Mouse (Mus musculus) frontal cortex, postnatal 10 days (tissue): ENCODE data around the gene Hopx.
A peak's percentile ranks its signal among the peaks of the same experiment; 100 is the strongest.
"Not testable (repeated sequence)": the region's sequence is repeated elsewhere in the genome, so short reads cannot be mapped to it uniquely, and the experiment has no call there.

Experiments
- DNase-seq, 2 experiments: peaks; one replicate each; pipeline ENCODE4 v3.0.0; 2022; ENCODE audit warnings: low spot score in 2 of 2, mixed read lengths in 1 of 2

Hopx gene

GRCm38 (mm10) chr5:77100691-77101090, 14.2 kb downstream of the Hopx start:
- DNase-seq: no peak

GRCm38 (mm10) chr5:77099997-77100380, 14.9 kb downstream of the Hopx start:
- DNase-seq: no peak

DNA sequence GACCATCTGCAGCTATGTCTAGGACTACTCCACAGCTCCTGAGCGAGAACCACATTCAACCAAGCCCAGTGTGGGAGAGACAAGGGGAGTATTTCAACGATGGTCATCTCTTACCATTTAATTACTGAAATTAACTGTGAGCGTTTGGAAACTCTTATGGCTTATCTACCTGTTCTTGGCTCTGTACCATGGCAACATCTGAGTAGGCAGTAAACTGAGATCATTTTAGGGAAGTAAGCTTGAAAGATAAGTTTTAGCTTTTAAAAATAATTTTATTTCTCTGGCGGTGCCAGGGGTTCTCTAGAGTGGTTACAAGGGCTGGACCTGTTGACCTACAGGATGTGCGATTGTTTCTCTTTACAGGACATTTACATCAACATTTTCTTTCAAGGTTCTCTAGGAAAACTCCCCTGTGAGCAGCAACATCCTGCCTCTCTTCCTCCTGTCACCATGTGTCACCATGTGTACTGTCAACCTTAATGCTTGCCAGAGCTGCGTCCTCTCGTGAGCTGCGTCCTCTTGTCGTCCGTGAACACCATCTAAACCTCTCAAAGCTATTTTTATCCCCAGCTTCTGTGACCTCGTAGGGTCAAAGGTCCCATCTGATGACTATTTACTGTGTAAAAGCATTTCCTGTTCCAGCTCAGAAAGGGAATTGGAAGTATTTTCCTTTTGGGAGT, 15.5 kb downstream of the Hopx start:
- DNase-seq: no peak

DNA sequence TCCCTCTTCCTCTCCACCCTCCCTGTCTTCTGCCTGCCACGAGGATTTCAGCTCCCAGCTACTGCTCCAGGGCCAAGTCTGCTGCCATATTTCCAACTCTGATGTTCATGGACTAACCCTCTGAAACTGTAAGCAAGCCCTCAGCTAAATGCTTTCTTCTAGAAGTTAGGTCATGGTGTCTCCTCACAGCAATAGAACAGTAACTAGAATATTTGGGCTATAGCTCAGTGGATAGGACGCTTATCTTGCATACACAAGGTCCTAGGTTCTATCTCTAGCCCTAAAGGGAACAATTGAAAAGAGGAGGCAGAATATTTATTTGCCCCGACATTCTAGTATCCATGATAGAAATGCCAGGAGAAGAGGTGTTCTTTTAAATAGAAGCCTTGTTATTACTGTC, 16.0 kb downstream of the Hopx start:
- DNase-seq: no peak

- no peak for DNase-seq
Measured at GRCm38 (mm10) chr5:77097686-77098085, 17.2 kb downstream of the Hopx start.

DNA sequence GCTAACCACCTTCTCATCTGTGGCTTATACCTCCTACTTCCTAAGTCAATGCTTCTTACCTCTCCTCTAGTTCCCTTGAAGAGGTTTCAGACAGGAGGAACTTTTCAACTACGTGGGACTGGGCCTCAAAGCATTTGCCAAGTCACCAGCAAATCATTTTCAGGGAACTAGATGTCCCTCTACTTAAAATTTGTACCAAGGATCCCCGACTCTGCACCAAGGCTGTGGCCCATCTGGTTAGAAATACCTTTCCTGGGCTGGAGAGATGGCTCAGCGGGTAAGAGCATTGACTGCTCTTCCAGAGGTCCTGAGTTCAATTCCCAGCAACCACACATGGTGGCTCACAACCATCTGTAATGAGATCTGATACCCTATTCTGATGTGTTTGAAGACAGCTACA, 18.7 kb downstream of the Hopx start:
- DNase-seq: not testable (repeated sequence)

- DNase-seq: peak; percentile 31 to 50
Measured at GRCm38 (mm10) chr5:77094510-77095491, 20.1 kb downstream of the Hopx start.

GRCm38 (mm10) chr5:77093961-77094360, 21.0 kb downstream of the Hopx start:
- DNase-seq: no peak

- DNase-seq: no peak
Measured at GRCm38 (mm10) chr5:77092531-77092930, 22.4 kb downstream of the Hopx start.

- DNase-seq: no peak
Measured at GRCm38 (mm10) chr5:77091923-77092322, 23.0 kb downstream of the Hopx start.

- DNase-seq: no peak
Measured at GRCm38 (mm10) chr5:77090521-77091096, 24.3 kb downstream of the Hopx start.

- DNase-seq: no peak
Measured at GRCm38 (mm10) chr5:77089901-77090300, 25.0 kb downstream of the Hopx start.

- DNase-seq: peak in 1 of 2 experiments; percentile 54
Measured at GRCm38 (mm10) chr5:77089294-77089693, 25.6 kb downstream of the Hopx start.

- no peak for DNase-seq
Measured at GRCm38 (mm10) chr5:77087122-77087521, 27.8 kb downstream of the Hopx start.

DNA sequence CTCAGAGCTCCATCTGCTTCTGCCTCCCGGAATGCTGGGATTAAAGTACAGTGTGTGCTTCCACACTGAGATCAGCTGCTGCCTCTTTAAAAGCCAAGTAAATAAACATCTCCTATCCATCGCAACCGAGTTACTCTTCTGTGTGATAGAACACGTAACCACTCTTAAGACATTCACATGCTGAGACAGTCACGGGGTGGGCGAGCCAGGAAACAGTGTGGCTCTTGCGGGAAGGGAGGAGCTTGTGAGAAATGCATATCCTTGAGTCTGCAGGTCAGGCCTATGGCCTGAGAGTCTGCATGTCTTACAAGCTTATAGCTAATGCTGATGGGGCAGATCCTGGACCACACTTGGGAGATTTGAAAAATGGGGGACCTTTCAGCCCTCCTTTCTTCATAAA, 28.4 kb downstream of the Hopx start:
- DNase-seq: no peak

- no peak for DNase-seq
Measured at GRCm38 (mm10) chr5:77085753-77086450, 29.0 kb downstream of the Hopx start.

DNA sequence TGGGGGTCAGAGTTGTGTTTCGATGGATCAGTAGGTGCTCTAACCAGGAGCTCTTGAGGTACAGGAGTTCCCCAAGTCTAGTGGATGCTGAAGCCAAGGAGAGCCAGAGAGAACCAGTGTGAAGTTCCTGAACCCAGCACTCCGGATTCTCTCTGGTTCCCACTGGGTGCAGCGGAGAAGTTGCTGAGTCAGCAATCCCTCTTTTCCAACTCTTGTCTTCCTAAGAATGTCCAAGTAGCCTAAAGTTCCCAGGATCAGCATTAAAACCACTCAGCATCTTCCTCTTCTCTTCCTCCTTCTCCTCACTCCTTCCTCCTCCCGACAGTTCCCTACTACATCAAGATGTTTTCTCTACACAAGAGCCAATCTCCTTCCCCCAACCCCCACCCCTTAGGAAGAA, 30.5 kb downstream of the Hopx start:
- no peak for DNase-seq

DNA sequence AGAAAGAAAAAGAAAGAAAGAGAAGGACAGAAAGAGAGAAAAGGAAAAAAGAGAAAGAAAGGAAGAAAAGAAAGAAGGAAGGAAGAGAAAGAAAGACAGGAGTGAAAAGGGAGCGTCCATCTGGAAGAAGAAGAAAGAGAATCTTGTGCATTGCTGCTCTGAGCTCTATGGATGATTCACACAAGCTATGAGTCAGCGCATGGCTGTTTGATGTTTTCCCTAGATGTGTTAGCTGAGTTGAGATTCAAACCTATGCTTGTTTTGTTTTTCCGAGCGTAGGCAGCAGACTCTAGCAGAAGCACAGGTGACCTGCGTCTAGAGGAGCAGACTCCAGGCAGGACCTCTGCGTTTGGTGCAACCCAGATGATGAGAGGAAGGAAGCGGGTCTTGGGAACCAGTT, 32.2 kb downstream of the Hopx start:
- no peak for DNase-seq

GRCm38 (mm10) chr5:77080761-77081160, 34.2 kb downstream of the Hopx start:
- DNase-seq: no peak

DNA sequence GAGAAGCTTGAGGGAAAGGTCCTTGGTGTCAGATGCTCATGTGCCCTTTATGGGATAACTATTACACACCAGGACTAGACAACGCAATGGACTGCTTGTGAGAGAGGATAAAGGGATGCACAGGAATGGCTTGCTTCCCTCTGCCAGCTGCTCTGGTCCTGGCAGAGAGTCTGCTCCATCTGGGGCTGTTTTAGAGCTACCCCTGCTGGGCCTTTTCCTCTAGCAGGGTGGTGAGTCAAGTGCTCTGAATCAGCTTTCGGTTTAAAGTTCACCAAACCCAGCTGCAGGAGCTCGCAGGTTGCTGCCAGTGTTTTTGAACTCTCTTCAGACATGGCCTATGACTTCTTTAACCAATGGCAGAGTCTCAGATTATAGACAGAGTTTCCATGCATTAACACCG, 39.0 kb downstream of the Hopx start:
- no peak for DNase-seq

GRCm38 (mm10) chr5:77074914-77075313, 40.0 kb downstream of the Hopx start:
- DNase-seq: no peak

GRCm38 (mm10) chr5:77073794-77074193, 41.1 kb downstream of the Hopx start:
- DNase-seq: no peak
